Mouse (Mus musculus): ENCODE data around the gene Kpna4.
A peak's percentile ranks its signal among the peaks of the same experiment; 100 is the strongest.
"Not testable (repeated sequence)": the region's sequence is repeated elsewhere in the genome, so short reads cannot be mapped to it uniquely, and the experiment has no call there.

The Kpna4 gene

DNA sequence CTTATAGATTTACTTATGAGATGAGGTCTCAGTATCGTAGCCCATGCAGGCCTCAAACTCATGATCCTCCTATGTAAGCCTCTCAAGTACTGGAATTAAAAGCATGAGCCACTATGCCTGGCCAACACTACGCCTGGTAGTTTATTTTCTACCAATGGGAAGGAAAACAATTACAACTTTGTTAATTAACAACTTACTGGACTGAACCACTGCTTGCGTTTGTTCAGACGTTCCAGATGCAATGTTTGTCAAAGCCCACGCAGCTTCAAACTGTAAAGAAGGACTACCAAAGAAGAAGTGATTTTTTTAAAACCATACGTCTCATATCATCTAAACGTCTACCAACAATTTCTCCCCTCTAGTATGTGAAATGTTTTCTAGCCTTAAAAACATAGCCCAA is 32.5 kb downstream of the Kpna4 start:
- DNase-seq, result no peak

DNA sequence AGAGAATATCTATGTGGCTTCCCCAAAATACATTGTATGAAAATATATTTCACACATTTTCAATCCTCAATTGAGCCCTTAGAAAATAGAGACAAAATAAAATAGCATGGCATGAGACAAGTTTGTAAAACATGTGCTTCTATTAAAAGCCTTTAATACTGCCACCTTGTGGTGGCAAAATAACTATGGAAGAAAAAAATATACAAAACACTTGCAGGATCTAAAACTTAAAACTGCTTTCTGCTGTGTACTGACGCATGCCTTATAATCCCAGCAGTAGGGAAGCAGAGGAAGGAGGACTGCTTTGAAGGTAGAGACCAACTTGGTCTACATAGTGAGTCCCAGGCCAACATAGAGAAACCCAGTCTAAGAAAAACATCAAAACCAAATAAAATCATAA is 62.9 kb downstream of the Kpna4 start:
- DNase-seq, result no peak

DNA sequence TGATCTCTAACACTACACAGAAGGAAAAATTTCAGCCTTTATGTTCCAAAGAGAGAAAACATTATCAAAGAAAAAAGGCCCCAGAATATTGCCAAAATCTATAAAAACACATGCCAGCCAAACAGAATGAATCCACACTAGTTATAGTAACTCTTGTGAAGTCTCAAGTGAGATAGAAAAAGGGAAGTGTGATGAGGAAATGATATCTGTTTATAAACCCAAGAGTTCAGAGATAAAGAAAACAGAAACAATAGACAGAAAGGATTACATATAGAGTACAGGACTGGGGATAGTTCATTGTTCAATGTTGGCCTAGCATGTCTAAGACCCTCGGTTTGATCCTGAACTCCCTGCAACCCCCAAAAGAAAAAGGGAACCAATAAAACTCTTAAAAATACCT is 64.1 kb downstream of the Kpna4 start:
- no peak for DNase-seq

DNA sequence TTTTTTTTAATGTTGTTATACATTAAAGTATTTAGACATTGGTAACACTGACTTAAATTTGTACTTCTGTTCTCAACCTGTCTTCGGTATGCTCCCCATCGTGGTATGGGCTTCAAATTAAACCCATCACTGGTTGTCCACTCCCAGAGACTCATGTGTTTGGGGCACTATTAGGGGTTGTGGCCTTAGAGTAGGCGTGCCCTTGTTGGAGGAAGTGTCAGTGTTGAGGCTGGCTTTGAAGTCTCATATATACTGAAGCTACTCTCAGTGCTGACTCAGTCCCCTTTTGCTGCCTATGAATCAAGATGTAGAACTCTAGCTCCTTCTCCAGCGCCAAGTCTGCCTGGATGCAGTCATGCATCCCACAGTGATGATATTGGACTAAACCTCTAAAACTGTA is 66.2 kb downstream of the Kpna4 start:
- no peak for DNase-seq

DNA sequence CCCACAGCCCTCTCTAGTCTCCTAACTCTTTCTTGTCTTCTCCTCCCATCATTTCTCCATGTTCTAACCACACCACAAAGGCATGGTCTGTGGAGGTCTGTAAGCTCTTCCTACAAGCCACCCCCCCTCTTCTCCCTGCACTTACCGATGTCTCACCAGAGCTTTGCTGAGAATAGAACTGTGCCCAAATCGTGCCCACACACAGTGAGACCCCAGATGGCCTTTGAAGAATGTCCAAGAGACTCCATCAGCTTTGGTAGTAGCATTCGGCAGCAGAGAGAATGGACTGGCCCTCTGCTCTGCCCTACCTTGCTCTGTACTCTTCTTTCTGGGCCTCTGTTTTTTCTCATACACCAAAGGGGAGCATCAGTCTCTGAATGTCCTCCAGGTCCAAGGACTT is 71.0 kb downstream of the Kpna4 start:
- no peak for DNase-seq

DNA sequence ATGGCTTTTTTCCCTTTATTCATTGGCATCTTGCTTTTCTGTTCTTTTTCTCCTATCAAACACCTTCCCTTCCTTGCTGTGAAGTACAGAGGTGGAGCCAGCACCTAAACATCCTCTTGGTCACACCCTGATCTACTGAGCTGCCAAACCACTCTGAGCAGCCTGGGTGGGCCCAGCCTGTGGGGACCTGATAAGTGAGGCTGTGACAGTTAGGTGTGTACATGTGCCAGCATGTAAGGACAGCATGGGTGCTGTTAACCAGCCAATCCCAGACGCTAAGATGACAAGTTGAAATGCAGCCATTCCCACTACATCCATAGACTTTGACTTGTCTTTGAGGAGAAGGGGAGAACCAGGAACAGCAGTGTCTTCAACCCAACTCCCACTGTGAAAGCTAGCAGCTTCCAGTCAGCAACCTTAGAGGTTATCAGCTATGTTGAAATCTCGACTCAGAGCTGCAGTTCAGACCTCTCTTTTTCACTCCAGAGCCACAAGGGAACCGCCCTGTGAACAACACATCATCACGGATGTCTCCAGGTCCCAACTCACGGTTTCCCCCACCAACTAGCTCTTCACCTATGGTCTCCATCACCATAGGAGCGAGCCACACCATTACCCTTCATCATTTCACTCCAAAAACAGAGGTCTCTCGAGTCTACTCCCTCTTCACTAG is 72.0 kb downstream of the Kpna4 start:
- DNase-seq, result no peak

DNA sequence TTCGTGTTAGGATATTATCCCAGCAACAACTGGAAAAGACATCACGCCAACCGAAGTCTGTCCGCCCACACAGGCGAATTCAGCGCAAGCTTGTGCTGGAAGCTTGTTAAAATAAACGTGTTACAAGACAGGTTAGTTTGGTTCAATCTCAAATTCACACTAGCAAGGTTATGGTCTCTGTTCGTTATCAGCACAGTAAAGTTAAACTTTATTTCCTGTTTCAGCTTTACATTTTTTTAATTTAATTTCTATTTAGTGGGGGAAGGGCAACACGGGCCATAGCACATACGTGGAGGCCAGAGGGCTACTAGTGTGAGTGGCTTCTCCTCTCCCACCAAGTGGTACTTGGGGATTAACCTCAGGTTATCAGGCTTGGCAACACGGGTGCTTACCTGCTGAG is 75.0 kb downstream of the Kpna4 start:
- no peak for DNase-seq

DNA sequence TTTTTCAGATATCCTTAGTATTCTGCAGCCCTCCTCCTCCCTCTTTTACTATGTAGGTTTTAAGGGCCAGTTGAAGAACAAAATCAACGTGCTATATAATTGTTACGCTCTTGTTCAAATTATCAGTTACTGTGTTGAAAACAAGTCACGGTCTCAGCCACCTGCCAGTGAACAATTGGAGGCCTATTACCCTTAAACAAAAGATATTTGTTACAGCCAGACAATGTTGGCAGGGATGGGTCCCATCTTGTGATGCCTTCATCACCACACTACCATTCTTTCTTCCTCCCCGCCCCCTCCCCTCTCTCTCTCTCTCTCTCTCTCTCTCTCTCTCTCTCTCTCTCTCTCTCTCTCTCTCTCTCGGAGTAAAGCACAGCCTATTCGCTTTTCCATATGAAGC is 77.9 kb downstream of the Kpna4 start:
- peak; percentile 39 for DNase-seq

DNA sequence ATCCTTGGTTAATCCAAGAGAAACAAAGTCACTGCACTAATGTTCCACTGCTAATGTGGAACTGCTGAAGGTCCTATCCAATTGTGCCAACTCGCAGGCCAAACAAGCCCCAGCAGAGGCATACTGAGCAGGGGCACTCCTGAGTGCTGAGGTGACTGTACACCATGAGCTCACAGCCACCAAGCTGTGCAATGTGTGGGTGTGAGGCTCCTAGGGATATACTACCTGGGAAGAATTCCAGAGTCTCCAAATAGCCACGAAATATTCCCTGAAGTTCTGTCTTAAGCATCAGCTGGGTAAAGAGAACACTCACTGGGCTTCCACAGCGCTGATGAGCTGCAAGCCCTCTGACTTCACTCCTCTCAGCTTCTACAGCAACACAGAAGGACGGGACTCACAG is 79.2 kb downstream of the Kpna4 start:
- no peak for DNase-seq

DNA sequence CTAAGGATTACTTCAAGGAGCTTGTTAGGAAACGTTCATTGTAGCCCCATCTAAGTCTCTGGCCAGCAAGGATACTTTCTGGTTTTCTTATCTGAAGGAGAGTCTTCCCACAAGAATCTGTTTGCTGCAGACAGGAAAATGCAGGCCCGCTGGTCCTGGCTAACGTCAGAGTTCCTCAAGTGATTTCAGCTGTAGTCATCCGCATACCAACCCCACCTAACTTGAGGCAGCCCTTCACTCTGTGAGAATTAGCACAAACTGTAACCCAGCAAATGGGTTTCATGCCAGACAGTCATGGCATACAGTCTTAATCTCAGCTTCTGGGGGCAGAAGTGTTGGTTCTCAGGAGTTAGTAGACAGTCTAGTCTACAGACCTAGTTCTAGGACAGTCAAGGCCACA is 80.4 kb downstream of the Kpna4 start:
- no peak for DNase-seq

DNA sequence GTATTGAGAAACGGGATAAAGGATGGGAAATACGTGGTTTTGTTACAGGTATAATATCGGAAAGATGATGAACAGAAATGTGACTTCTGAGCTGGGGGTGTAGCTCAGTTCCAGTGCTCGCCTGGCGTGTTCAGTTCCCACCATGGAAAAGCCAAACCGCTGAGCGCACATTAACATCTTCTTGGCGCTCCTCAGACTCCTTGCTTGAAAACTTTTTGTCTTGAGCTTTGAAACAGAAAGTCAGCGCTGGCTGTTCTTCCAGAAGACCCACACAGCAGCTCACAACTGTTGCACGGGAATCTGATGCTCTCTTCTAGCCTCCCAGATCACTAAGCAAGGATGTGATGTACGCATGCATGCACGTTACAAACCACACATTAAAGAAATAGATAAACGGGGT is 81.2 kb downstream of the Kpna4 start:
- no peak for DNase-seq

DNA sequence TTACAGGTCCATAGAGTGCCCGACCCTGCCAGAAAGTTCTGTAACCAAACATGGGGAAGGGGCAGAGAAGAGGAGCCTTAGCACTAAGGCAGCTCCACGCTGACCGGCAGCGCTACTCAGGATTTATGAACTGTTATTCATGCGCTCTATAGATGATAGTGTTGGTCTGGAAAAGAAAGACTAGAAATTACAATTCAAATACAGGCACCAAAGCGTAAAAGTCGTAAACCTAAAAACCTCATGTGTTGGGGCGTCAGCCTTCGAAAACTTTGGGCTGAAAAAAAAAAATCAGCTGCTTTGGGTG is 81.6 kb downstream of the Kpna4 start:
- DNase-seq, result no peak

DNA sequence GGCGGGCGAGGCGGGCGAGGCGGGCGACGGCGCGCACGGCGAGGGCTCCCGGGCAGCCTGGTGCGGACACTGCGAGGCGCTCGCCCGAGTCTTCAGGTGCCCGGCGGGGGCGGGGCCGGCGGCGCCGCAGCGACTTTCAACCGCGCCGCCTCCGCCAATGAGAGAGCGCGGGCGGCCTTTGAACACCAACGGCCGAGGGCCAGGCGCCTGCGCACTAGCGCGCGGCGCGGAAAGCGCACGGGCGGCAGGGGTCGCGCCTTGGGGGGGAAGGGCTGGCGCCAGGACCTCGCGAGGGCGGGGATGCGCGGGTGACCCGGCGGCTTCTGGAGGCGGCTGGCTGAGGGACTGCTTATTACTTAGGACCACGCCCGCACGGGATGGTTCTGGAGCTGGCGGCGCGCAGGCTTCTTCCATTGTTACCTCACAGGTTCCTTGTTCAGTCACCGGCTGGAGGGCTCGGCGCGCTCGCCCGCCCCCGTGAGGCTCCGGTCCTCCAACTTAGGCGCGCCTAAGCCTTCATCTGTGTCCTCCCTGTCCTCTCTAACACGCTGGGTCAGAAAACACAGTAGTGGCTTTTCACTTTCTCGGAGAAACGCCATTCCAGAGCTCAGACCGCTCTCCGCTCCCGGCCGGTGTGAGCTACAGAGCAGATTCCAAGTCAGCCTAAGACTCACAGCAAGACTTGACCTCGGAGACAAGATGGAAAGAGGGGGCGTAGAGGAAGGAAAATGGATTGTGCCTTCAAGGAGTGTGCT is 82.1 kb downstream of the Kpna4 start, which contains the start of gene Trim59:
TSS of gene Trim59 (minus strand) at position 111 of the 755 bp plus-strand sequence.
- DNase-seq, result peak; percentile 91

DNA sequence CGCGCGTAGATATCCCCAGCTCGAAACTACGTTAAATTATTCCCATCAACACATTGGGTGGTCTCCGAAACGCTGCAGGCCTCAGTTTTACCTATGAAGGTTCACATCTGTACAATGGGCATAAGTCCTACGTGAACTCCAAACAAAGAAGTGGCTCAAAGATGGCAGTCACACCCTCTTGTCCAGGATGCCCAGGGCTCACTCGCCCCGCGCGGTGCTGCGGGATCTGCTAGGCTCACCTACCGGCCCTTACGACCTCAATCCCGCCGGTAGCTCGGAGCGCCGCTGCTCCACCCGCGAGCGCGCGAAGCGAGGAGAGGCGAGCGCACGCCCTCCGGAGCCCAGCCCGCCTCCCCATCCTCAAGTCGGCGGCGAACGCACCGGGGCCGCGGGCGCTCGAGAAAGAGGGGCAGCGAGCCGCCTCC is 82.7 kb downstream of the Kpna4 start:
- DNase-seq, result no peak

DNA sequence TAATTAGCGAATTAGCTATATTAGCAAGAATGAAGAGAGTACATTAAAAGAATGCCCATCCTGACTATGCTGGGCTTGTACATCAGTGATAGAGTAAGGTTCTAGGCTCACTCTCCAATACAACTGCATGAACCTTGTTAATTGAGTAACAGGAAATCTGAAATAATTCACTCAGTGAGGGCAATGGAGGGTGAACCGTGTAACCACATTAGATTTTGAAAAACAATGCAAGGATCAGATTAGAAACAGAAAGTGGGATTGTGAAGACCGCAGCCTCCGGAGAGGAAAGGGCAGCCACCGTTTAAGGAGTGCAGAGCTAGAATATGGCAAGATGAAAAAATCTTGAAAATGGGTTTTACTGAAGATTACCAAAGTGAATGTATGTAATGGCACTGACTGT is 85.6 kb downstream of the Kpna4 start:
- no peak for DNase-seq

DNA sequence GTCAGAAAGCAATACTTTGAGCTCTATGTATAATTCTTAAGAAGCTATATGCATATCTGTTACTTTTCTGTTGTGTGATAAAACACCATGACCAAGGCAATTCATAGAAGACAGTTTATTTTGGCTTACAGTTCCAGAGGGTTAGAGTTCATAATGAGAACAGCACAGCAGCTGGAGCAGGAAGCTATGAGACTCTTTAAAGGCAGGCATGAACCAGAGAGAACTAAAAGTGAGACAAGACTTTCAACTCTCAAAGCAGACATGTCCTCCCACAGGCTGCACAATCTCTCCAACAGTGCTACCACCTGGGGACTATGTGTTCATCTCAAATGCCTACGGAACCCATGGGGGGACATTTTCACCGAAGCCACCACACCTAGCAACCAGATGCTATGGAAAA is 86.8 kb downstream of the Kpna4 start:
- no peak for DNase-seq

DNA sequence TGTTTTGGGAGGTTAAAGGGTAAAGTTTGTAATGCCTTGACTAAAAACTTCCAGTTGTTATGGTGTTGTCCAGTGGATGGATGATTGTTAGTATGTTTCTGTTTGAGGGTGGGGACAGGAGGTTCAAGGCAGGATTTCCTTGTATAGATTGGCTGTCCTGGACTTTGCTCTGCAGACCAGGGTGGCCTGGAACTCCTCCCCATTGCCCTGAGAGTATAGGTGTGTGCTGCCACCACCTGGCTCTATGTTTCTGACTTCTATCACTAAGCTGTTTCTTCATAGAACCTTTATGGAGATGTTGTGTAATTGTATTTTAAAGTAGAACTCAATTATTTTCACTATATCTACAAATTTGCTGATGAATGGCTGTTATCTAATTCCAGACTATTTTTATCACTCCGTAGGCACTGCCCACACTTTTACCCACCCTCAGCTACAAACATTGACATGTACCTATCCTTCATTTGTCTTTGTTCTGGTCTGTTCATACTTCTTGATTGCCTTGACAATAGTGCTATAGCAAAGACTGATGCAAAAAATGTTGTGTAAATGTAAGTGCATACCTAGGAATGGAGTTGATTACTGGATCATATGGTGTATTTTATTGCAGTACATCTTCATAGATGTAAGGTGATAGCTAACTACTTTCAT is 100.7 kb downstream of the Kpna4 start:
- DNase-seq, result no peak

DNA sequence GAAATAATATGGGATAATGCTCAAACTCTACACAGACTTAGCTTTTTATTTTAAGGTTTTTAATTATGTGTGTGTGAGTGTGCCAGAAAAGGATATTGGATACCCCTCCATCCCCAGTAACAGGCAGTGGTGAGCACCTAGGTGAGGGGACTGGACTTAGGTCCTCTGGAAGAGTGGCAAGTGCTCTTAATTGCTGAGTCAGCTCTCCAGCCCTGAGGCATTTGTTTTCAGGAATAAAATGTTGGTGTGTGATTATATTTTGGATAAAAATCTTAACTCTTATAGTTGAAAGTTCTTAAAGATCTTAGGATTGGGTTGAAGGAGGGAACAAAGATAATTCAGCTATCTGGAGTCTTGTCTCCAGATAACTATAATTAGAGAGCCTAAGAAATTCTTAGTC is 106.1 kb downstream of the Kpna4 start:
- no peak for DNase-seq

DNA sequence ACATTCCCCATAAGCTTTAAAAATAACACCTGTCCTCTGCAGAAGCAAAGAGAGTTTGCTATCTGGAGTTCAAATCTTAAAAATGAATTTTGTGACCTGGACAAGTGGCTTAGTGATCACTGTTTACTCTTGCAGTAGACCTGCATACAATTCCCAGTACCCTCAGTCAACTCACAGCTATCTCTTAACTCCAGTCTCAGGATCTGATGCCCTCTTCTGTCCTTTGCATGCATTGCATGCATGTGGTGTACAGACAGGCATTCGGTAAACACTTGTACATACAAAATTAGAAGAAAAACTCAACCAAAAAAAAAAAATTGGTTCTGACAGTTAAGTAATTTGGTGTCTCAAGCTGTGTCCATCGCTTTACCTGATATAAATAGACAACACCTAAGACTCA is 106.6 kb downstream of the Kpna4 start:
- DNase-seq, result no peak

DNA sequence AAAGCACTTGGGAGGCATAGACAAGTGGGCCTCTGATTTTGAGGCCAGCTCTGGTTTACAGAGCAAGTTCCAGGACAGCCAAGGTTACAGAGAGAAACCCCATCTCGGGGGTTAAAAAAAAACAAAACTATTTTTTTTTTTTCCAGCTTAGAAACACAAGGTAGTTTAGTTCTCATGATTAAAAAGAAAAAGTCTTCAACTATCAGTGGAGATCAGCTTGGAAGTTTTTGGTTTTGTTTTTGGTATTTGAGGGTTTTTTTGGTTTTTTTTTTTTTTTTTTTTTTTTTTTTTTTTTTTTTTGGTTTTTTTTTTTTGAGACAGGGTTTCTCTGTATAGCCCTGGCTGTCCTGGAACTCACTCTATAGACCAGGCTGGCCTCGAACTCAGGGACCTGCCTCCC is 108.3 kb downstream of the Kpna4 start:
- not testable (repeated sequence) for DNase-seq

DNA sequence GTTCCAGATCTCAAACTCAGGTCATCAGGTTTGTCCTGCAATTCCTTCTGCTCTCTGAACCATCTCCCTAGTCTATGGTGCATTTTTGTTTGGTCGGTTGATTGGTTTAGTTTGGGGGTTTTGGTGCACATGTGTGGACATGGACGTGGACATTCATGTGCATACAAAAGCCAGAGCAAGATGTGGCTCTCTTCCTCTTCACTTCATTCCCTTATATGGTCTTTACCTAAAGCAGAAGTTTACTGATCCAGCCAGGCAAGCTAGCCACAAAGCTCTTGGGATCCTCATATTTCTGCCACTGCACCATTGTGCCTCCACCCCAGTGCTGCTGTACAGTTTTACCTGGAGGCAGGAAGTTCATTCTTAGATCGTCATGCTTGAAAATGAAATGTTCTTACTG is 109.7 kb downstream of the Kpna4 start:
- no peak for DNase-seq

Measured in right cerebral cortex, adult 18-20 months (tissue).